Mouse (Mus musculus) monocyte, adult 5-6 weeks (primary cell): ENCODE measurements around the gene Lima1. TPM values are rescaled to one million over a fixed set of nuclear protein-coding genes. Genes with fewer than 3 reads are reported as not detected.
"Not testable (repeated sequence)": the region's sequence is repeated elsewhere in the genome, so short reads cannot be mapped to it uniquely, and the experiment has no call there.

Experiments used
- ATAC-seq: fragments of 153-309, 156-312 bp; replicated peaks from 2 replicates; pipeline ENCODE4 v1.8.0; 2017; ENCODE audit warnings: mild to moderate bottlenecking; ENCODE audit not compliant: low TSS enrichment, insufficient number of reproducible peaks, severe bottlenecking, poor library complexity, low FRiP score
- total RNA-seq: library from RNA; stranded (forward); fragments of 200-1000, 200-491, 200-594 nt; gene quantifications from 3 replicates; pipeline ENCODE4 v1.2.3, GENCODE M21; 2017

Gene Lima1
- total RNA-seq, 1 experiment from 2014 or later = 31.4 TPM

DNA sequence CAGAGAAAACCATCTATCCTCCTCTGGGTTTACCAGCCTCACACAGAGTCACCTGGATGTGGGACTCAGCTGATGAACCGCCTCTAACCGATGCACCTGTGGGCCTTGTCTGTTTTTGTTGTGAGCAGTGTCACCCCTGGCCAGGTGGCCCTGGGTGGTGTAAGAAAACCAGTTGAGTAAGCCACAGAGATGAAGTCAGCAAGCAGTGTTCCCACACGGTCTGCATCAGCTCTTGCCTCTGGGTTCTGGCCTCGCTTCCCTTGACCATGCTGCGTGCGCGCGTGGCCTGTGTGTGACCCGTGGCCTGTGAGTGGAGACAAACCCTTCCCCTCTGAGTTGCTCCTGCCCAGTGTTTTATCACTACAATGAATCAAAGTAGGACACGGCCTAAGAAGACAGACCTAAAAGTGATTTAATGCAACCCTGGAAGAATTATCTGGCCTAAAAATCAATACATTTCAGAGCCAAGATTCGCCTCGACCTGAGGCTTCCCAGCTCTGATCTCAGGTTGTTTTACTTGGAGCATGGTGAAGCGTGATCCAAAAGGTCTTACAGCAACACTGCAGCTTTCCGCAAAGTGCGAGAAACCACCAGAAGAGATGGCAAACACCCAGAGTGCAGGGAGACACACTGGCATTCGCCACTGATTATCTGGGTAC lies 96.5 kb downstream of the Lima1 start:
- no peak for ATAC-seq

GRCm38 (mm10) chr15:99778148-99778547 lies 97.1 kb downstream of the Lima1 start:
- ATAC-seq = no peak

- no peak for ATAC-seq
Measured at GRCm38 (mm10) chr15:99772925-99773324, 102.3 kb downstream of the Lima1 start.

GRCm38 (mm10) chr15:99772881-99772924 lies 102.6 kb downstream of the Lima1 start, which contains the start of gene Cers5:
Gene Cers5 (minus strand): TSS chr15:99772885.
- ATAC-seq = not testable (repeated sequence)

- peak; percentile 84 for ATAC-seq
Measured at GRCm38 (mm10) chr15:99772277-99772880, 102.9 kb downstream of the Lima1 start.

DNA sequence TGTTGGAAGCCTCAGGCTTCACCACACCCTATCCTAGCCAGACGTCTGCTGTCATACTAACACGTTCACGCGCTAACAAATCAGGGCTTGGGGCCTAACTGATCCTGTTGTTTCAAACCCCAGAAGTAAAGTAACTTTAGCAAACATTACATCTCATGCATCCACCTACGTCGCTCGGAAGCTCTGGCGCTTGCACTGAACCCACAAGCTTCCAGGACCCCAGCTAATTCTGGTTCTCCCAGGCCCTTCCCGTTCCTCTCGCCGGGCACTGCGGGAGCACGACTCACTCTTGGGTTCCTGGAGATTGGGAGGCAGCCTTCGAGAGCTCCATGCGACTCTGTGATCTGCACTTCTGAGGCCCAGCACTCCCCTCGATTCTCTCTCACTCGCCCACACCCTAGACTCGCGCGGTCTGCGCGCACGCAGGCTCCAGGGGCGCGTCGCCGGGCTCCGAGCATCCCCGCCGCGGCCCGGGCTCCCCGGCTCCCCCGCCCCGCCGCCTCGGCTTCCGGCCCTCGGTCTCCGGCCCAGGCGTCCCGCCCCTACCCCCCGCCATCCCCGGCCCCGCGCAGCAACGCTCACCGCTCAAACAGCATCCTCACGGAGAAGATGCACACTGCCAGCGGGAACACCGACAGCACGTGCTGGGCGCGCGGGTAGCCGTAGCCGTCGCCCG lies 103.5 kb downstream of the Lima1 start:
- ATAC-seq = 0 out of 2 replicates have a peak, but pooled peaks have one; percentile 7

- ATAC-seq = no peak
Measured at GRCm38 (mm10) chr15:99771004-99771500, 104.2 kb downstream of the Lima1 start.

DNA sequence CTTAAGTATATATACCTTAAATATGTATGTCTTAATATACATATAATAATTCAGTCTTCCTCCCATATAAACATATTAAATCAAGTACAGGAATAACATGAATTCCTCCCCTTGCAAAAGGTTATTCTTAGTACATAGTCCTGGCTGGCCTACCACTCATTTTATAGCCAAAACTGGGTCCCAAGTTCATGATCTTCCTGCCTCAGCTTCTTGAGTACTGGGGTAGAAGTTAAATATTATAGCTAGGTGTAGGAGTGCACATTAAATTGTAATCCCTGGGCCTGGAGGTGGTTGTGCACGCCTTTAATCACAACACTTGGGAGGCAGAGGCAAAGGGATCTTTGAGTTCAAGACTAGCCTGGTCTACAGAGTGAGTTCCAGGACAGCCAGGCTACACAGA lies 106.5 kb downstream of the Lima1 start:
- ATAC-seq = no peak

GRCm38 (mm10) chr15:99767467-99767866 lies 107.8 kb downstream of the Lima1 start:
- ATAC-seq = no peak

DNA sequence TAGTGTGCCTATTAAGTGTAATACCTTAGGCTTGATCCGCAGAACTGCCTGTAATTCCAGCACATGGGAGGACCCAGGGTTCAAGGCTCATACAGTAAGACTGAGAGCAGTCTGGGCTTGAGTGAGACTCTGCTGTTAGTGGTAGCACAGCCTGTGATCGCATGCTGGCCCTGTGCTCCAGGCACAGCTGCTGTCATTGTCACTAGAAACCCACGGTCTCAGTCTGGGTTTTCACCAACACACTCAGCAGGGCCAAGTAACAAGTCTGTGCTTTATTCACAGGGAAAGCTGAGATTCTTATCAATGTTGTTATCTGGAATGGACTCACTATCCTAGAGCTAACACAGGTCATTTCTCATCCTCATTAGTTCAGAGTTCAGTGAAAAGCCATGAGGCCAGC lies 121.1 kb downstream of the Lima1 start:
- ATAC-seq = no peak

DNA sequence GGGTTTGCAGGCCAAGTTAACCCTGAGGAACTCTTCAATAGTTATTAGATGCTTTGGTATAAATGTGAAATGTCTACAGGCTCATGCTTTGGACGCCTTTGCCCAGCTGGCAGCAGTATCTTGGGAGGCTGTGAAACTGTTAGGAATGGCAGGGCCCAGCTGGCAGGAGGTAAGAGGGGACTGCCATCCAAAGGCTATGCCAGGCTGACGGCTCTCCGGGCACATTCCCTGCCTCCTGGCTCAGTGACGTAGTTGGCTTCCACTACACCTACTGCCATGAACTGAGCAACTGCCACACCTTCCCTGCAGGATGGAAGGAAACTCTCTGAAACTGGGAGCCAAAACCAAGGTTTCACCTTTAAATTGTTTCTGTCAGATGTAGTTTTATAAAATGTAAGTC lies 135.0 kb downstream of the Lima1 start:
- ATAC-seq = no peak

GRCm38 (mm10) chr15:99736675-99737074 lies 138.6 kb downstream of the Lima1 start:
- ATAC-seq = no peak

DNA sequence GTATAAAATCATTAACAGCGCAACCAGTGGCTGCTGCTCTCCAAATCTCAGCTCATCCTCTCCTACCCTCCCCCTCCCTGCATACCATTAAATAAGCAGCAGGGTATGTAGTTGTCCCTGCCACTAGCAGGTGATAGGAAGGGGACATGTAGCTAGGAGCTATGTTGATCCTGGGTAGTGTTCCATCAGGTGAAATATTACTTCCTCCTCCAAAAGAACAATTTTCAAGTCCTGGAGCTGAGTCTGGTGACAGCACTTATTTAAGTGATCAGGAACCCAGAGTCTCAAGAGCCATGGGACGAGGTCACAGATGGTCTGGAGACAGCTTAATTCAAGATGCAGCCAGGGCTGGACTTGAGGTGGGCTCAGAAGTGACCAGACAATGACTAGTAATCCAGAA lies 139.6 kb downstream of the Lima1 start:
- ATAC-seq = no peak

- ATAC-seq = no peak
Measured at GRCm38 (mm10) chr15:99733186-99733585, 142.1 kb downstream of the Lima1 start.

GRCm38 (mm10) chr15:99731678-99732077 lies 143.6 kb downstream of the Lima1 start:
- ATAC-seq = no peak

- ATAC-seq = no peak
Measured at GRCm38 (mm10) chr15:99731167-99731566, 144.1 kb downstream of the Lima1 start.

DNA sequence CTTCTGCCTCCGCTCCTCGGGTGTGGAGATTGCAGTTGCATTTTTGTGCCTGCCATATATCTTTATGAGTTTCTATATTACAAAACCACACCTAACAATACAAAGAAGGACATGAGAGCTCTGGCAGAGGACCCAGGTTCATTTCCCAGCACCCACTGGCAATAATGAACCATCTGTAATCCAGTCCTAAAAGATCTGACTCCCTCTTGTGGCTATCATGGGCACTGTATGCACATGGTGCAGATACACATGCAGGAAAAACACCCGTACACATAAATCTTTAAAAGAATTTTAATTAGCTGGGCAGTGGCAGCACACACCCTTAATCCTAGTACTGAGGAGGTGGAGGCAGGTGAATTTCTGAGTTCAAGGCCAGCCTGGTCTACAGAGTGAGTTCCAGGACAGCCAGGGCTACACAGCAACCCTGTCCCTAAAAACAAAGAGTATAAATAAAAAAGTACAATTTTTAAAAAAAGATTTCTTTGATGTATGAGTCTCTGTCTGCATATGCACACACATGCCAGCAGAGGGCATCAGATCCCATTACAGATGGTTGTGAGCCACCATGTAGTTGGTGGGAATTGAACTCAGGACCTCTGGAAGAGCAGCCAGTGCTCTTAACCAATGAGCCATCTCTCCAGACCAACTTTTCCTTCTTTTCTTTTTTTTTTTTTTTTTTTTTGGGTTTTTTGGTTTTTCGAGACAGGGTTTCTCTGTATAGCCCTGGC lies 146.0 kb downstream of the Lima1 start:
- no peak for ATAC-seq
